Mouse (Mus musculus): ENCODE data around the gene Olfr1444.

Gene Olfr1444

DNA sequence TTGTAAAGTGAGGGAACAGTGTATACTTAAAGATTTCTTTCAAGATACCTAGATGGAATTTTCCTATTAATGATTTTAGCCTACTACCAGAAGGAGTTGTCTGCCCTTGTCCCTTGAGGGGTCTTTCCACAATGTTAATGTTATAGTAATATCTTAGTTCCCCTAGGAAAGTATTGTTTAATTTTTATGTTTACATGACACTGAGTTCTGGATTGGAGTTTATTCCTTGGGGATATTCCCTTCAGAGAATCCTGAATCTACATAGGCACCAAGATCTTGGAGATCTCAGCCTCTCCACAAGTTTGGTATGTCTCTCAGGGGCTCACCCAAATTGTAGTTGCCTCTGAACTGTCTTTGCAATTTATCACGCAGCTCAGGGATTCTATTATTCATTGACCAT lies at the start of gene Olfr1444:
Gene Olfr1444, plus strand, starts transcription at position 301 of the 400 bp plus-strand sequence.
- DNase-seq (ENCODE audit: low spot score): no peak

DNA sequence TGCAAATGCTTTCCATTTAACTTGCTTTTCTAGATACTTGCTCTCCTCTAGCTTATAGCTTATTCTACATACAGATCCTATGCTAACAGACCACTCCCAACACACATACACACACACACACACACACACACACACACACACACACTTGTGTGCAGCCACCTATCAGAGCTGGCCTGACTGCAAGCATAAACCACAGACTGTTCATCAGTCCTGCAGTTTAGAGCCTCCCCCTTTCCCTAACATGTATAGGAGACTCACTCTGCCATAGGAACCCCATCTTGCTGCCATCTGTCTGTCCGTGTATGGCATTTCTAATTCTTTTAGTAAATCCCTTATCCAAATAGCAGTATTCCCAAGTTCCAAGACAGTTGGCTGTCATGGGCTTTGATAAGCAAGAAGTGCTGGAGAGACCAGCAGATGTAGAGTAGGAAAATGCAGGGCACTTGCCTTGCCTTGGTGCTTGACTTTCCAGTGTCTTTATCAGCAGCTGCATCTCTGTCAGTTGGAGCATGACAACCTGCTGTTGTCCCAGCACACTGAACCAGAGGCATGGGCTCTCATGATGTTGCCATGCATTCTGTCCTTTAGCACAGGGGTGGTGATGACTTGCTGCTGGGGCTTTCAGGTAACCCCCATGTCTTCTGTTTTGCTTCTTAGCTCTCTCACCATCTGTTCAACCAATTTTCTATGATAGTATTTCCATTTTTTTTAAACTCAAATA lies 44.3 kb upstream of the Olfr1444 start:
- no peak for DNase-seq (ENCODE audit: low spot score)

DNA sequence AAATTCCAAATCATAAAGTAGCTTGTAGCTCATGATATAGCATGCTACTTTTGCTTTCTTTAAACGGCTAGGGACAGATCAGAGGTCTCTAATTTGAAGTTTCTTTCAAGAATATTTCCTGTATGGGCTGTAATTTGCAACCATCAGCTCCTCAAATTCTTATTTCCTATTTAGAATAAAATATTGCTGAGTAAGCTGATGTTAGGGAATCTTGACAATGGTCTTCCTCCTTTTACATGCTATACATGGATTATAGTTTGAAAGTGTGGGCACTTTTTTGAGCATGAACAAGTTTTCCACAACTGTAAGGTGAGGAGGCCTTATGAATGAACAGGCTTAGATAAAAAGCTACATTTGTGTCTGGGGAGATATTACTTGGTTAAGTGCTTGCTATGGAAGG lies 43.2 kb upstream of the Olfr1444 start:
- no peak for DNase-seq (ENCODE audit: low spot score)

DNA sequence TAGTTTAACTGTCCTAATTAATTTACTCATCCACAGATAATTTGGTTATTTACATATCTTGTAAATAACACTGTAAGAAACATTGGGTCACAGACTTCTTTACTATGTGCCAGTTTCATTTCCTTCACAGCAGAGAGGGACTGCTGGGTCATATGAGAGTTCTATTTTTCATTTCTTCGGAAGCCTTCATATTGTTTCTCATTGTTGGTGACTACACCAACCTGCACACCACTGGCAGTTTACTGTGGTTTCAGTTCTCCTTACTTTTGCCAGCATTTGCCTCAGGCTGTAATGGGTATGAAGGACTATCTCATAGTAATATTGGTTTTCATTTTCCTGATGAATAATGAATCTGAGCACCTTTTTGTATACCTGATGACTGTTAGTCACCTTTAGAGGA lies 38.6 kb upstream of the Olfr1444 start:
- no peak for DNase-seq (ENCODE audit: low spot score)

DNA sequence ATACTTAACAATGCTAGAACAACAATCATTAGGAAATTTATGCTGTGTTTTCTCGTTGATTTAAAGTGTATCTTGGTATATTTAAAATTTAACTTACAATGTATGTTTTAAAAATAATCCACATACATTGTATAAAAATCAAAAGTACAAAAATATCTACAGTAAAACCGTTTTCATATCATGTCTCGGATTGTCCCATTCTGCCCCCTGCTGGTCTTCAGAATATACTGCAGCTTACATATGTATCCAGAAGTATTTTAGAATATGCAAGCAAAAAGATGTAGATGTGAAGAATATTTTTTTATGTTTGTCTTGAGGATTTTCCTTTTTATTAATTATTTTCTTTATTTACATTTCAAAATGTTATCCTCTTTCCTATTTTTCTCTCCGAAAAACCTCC lies 36.7 kb upstream of the Olfr1444 start:
- DNase-seq (ENCODE audit: low spot score): no peak

DNA sequence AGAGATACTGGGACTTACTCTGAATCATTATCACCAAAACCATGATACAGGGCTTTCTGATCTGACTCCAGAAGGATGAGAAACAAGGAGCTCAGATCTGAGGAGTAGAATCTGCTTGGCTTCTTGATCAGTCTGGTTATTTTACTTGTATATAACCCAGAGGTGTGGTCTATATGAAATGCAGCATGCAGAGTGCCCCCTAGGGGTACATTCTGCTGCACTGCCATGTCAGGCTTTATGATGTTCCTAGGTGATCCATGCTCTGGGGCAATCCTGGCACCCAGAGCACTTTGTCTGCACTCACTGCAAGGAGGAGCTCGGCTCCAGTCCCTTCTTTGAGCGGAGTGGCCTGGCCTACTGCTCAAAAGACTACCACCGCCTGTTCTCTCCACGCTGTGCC lies 32.5 kb upstream of the Olfr1444 start:
- no peak for DNase-seq (ENCODE audit: low spot score)

DNA sequence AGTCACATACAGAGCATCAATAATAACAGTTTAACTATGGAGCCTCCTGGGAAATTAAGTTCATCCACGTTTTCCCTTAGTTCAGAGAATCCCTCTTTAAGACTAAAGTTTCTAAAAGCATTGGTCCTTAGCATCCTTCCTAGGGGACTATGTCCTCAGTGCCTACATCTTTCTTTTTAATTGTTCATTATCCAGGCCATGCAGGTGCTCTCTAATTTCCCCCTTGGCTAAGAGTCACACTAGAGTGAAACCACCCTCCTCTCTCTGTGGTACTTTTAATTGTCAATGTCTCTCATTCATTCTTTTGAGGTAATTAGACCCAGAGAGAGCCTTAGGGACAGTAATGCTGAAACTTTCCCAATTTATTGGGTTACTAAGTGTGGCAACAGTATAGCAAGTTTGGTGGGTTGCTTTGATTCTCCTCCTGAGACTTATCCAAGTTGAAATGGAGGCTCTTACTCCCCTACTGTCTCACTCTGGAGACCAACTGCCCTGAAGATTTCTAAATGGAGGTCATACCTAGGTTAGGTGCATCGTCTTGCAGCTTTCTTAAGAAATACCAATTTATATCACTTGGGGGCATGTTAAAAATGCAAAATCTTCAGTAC lies 26.2 kb upstream of the Olfr1444 start:
- DNase-seq (ENCODE audit: low spot score): no peak

DNA sequence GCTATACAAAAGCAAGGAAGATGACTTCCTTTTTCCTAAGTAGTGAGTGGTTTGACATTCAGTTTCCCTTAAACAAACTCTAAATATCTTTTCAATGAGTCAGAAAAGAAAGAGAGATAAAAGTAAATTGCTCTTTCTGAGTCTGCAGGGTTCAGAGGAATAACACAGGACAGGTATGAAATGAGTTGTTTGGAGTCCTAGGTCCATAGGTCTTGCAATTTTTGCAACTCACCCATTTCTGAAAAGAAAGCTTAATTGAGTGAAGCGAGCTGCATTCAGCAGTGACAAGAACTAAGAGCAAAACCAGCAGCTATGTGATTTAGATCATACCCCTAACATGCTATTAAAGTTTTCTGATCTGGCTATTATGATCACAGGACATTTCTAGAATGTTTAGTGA lies 25.5 kb upstream of the Olfr1444 start:
- DNase-seq (ENCODE audit: low spot score): no peak

DNA sequence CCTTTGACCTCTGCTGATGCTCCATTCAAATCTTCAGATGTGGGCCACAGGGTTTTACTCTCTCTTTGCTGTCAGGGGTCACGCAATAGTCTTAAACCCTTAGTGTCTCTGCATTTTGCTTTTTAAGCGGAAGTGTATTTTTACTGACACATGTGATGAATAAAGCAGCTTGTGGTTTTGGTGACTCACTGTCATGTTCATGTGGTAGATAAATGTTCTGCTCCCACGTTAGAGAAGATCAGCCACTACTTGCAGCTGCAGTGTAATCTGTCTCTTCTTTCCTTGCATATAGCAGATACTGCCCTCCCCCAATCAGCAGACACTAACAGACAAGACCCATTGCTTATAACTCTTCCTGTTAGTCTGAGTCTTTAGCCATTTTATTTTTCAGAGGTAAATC lies 23.5 kb upstream of the Olfr1444 start:
- DNase-seq (ENCODE audit: low spot score): no peak

DNA sequence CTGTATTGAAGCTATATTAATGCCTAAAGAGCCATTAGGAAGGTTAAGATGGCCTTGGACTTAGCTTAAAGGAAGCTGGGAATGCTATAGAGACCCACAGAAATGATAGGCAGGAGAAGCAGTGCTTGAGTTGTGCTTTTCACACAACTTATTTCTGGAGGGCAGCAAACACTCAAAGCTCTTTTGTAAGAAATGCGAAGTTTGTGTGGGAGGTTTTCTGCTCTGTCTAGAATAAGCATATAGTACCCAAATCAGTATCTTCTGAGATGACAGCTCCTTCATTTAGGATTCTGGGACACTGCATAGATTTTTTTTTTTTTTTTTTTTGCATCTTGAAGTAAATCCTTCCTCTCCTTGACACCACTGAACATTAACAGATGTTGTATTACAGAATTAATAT lies 18.6 kb upstream of the Olfr1444 start:
- DNase-seq (ENCODE audit: low spot score): no peak

DNA sequence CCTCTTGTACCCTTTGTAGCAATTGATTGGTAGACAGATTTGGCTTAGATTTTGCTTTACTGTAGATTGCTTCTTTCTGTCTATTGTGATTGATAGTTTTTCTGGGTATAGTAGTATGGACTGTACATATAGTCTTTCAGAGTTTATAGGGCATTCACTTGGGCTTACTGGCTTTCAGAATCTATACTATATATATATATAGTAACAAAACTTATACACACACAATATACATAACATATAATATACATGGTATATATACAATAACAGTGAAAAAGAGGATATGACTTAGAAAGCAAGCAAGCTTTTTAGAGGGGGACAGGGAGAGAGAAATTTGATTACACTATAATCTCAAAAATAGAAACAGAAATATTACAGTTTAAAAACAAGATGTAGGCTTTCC lies 10.7 kb upstream of the Olfr1444 start, which contains the start of gene Gm5244:
Gene Gm5244, plus strand, starts transcription at position 301 of the 400 bp plus-strand sequence.
- DNase-seq (ENCODE audit: low spot score): no peak

DNA sequence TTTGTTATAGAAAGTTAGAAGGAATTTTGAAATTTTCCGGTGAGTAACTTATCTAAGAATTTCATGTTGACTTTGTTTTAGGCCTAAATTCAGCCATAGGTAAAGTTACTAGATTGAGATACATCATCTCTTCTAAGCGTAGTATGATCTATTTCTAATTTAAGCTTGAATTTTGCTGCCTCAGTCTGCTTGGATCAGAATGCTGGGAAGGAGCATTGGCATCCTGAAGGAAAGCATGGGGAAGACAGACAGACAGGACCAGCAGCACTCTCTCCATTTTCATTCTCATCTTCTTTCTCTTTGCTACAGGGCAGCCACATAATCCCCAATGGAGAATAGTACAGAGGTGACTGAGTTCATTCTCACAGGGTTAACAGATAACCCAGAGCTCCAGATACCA lies 26.5 kb downstream of the Olfr1444 start, which contains the start of gene Olfr1445:
Gene Olfr1445, plus strand, starts transcription at position 301 of the 400 bp plus-strand sequence.
- DNase-seq (ENCODE audit: low spot score): no peak

DNA sequence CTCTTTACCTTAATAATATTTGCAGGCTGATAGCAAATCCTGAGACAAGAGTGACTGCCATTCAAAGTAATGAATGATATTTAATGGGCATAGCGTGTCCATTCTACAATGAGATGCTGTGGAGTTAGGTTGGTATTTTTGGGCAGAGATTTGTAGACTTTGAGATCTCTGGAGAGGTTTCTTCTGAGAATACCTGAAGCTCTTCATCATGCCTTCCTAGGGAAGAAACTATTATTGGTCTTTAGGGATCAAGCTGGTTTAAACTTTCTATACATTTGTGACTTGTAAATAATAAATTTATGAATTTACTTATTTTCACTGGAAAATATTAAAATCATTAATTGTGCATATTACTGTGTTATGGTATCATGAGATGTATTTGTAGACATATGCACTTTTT lies 36.3 kb downstream of the Olfr1444 start, which contains the start of gene Olfr1446:
Gene Olfr1446, minus strand, starts transcription at position 101 of the 400 bp plus-strand sequence.
- no peak for DNase-seq (ENCODE audit: low spot score)

DNA sequence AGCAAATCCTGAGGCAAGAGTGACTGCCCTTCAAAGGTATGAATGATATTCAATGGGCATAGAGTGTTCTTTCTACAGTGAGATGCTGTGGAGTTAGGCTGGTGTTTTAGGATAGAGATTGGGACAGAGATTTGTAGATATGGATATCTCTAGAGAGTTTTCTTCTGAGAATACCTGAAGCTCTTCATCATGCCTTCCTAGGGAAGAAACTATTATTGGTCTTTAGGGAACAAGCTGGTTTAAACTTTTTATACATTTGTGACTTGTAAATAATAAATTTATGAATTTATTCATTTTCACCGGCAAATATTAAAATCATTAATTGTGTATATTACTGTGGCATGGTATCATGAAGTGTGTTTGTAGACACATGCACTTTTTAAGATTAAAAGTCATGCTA lies 46.6 kb downstream of the Olfr1444 start, which contains the start of gene Olfr1447:
Gene Olfr1447, minus strand, starts transcription at position 101 of the 400 bp plus-strand sequence.
- DNase-seq (ENCODE audit: low spot score): no peak
